Mouse (Mus musculus): Measurements from ENCODE around the gene Map1lc3b.

Map1lc3b gene

DNA sequence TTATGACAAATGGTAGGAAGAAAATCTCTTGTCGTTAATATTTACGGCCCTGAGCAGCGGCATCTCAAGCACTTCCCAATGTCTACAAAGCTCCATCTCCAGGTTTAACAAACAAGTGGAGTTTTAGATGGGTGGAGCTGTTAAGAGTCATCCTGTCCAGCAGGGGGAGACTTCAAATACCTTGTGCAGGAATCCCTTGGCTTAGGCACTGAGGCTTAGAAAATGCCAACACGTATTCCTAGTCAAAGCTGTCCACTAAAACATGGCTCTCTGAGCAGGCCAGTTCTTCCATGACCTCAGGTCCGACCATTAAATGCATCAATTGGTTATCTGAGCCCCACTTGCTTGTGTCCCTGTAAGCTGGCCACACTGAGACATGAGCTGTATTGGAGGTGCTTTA is 17.5 kb downstream of the Map1lc3b start:
- DNase-seq (ENCODE audit: low spot score in 2 of 2) = no peak

DNA sequence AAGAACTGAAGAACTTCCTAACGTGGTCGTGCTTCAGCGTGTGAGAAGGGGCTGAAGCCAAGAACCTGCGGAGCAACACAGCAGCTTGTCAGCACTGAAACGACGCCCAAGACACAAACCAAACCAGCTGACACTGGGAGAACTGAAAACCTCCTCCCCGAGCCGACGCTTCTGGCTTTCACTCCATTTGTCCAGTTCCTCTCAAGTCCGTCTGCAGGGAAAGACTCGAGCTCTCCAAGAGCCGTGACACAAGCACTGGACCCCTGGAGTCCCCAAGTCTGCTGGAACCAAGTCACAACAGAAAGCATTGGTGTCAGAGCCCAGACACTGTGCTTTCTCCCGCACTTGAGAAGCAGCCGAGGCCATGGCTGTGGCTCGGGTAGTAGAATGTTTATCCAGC is 19.1 kb downstream of the Map1lc3b start:
- no peak for DNase-seq (ENCODE audit: low spot score in 2 of 2)

DNA sequence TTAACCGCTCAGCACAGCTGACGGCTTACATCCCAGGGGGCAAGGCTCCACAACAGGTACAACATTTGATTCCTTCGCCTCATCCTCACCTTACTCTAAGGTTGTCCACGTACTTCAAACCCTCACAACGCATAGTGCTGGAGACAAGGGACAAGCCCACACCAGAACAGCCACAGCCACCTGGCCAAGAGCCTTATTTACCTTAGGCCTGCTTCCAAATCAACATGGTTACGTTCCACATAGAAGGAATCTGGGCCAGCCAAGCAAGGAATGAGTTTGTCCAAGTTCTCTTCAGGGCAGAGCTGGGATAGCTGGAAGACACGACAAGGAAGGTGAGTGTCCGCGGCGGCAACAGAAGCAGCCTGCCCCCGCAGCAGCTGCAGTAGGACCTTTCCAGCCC is 19.8 kb downstream of the Map1lc3b start:
- DNase-seq (ENCODE audit: low spot score in 2 of 2) = no peak

DNA sequence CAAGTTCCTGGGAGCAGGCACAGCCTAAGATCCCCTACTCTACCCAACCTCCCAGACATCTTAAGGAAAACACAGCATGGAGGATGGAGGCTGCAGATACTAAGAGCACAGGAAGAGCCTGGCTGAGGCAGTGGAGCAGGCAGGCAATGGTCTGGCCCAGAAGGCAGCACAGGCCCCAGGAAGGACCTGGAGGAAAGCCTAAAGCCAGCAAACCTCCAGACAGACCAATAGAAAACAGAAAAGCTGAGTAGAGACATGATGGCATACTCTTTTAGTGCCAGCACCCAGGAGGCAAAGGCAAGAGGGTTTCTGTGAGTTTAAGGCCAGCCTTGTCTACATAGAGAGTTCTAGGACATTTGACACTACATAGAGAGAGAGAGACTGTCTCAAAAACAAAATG is 23.3 kb downstream of the Map1lc3b start:
- no peak for DNase-seq (ENCODE audit: low spot score in 2 of 2)

DNA sequence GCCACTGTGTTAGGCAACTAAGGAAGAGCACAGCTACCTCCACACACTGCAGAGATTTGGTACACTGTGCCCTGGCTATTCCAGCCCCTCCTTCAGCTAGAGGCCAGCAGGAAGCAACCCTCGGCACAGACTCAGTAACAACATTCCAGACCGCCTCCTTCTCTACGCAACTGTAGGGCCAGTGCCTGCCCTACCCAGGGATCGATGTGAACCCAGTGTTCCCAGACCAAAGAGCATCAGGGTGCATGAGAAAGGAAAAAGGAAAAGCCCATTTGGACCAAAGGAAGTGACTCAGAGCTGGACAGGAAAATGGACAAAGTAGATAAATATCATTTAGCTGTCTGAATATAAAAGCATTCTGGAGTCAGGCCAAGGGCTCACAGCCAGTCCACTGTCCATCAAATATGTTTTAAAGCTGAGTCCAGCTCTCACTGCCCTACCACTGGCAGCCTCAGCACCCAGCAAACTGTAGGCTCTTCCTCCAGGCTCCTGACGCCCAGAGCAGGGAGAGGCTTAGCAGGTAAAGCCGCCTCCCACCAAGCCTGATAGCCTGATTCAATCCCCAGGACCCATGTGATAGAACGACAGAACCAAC is 29.3 kb downstream of the Map1lc3b start:
- DNase-seq (ENCODE audit: low spot score in 2 of 2) = no peak

DNA sequence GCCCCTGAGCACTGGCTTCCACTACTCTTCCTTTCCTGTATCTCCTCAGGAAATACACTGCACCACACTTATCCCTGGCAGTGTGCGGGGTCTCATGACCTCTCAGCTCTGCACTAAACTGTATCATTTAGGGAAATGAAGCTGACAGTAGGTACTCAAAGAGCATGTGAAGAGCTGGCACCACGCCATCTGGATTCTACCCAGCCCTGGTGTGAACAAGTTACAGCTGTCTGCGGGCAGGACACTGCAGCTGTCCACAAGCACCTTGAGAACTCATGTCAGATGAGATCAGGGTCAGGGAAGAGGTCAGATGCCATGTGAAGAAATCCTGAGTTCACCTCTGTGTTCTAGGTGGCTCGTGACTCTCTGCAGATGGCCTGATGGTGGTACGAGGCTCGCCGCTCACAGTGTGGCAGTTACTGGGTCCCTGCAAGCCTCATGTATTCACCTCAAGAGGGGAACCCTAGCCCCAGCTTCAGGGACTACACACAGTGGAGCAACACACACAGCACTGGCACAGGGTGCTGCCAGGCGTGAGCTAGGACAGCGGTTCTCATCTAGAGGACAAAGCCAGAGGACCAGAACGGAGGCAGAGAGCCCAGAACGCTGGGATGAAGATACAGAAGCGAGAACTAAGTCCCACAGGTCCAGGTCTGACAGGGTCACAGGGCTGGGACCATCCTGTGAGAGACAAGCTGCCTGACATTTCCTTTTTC is 30.8 kb downstream of the Map1lc3b start:
- DNase-seq (ENCODE audit: low spot score in 2 of 2) = no peak

DNA sequence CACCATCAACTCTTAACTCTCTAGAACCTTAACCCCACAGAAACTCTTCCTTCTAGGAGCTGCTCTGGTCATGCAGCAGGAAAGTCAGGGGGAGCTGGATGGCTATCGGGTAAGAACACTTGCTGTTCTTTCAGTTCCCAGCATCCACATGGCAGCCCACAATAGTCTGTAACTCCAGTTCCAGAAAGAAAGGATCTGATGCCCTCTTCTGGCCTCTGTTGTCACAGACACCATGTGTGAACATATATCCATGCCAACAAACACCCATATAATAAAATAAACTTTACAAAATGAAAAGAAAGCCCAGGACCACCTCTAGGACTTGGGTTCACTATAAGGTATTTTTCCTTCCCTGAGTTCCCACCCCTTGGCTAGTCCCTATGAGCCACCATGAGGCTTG is 31.7 kb downstream of the Map1lc3b start:
- DNase-seq (ENCODE audit: low spot score in 2 of 2) = no peak

DNA sequence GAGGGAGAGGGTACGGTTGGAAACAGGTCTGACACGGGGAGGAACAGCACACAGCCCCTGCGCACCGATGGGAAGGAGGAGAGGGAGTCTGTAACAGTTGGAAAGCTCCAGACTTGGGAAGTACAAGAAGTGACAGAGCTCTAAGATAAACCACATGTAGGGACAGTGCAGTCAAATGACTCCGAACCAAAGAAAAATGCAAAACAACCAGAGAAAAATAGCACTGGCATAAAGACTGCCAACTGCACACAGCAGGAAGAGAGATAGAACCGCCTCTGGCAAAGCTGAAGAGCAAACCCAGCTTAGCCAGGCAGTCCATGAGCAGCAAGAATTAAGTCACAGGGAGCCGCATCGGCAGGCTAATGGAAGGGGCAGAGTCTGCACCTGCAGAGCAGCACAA is 32.9 kb downstream of the Map1lc3b start:
- DNase-seq (ENCODE audit: low spot score in 2 of 2) = no peak

DNA sequence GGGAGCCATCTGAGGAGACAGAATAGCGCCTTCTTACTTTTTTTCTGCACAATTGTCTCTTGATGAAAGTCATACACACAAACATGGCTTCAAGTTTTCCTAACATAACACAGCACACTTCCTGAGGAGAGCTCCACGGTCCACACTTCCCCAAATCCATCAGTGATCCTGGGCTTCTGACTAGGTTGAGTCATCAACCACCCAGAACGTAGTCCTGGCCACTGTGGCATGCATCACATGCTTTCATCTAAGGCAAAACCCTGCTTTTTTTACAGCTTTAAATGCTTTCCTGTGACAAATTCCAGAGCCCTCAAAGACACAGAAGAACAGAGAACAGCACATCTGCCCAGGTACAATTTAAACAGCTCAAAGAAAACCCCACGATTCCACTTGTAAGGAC is 38.5 kb downstream of the Map1lc3b start:
- DNase-seq (ENCODE audit: low spot score in 2 of 2) = no peak

DNA sequence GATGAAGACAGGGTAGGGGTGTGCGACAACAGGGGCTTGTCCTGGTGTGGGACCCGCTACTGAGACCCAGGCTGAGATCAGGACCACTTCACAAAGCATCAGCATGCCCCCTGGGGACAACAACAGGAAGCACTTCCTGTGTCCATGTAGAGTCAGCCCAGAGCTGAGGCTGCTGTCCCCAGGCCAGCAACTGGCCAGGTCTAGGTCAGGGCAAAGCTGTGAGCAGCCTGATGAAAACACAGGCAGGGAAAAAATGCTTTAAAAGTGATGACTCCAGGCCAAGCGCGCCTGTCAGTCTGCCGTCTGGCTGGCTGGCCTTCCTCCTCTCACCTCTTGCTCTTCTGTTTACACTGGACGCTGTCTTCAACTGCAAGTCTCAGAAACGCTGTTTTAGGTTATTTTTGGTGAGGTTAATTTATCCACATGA is 41.5 kb downstream of the Map1lc3b start:
- DNase-seq (ENCODE audit: low spot score in 2 of 2) = no peak

DNA sequence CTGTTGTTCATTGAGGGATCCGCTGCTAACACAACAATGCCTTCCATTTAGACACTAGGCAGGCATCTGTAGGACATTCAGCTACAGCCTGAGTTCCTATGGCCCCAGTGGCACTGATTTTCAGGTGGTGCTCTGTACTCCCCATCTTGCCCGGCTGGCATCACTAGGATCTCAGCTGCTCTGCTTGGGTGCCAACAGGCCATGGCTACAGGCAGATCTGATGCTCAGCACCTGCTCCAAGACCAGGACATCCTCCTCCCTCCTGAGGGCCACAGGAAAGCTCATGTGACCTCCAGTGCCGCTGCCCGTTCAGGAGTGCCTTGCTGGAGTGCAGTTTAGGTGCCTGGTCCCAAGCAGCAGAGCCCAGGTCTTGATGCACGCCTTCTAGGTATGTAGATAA is 42.2 kb downstream of the Map1lc3b start:
- no peak for DNase-seq (ENCODE audit: low spot score in 2 of 2)

DNA sequence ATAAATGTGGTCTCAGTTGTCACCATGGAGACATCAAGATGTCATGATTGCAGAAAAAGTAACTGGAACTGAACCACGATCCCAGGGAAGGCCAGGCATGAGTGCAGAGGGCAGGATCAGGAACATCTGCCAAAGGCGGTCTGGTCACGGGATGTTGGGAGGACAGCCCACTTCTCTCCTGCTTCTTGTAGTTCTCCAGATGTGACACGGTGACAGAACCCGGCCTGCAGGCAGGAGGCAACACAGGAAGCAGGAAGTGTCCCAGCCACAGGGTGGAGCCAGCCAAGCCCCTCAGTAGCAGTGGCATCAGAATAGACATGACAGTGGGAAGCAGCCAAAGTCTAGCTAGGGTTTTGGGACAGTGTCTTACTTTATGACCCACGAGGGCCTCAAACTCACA is 45.4 kb downstream of the Map1lc3b start:
- DNase-seq (ENCODE audit: low spot score in 2 of 2) = no peak

DNA sequence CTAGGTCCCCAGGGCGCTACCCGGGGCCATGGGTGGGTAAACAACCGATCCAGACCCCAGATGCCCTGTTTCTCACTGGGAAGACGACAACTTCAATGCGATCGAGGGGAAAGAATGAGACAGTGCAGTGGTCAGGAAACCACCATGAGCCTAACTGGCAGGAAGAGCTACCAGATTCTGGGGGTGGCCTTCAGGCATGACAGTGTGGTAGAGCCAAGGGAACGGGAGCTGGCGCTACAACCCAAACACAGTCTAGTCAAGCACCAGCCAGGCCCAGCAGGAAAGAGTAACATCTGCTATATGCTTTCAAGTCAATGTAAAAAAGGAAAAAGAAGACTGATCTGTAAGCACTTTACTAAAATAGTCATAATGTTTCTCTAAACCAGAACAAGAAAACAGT is 46.0 kb downstream of the Map1lc3b start:
- no peak for DNase-seq (ENCODE audit: low spot score in 2 of 2)

DNA sequence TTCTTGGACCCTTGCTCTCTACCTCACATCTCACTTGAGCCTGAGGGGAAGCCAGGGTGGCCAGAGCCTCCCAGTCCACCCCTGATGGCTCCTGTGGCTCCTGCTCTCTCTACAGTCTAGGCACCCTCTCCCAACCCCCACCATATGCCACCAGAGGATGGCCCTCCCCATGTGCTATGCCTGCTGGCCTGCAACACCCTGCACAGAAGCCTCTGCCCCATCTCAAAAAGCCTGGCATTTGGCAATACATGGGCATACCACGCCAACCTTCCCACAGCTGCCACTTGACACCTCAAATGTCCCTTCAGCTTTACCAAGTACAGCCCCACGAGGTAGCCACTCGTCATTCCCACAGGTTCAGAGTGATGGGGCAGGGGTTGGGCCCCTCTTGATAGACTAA is 52.6 kb downstream of the Map1lc3b start:
- no peak for DNase-seq (ENCODE audit: low spot score in 2 of 2)

DNA sequence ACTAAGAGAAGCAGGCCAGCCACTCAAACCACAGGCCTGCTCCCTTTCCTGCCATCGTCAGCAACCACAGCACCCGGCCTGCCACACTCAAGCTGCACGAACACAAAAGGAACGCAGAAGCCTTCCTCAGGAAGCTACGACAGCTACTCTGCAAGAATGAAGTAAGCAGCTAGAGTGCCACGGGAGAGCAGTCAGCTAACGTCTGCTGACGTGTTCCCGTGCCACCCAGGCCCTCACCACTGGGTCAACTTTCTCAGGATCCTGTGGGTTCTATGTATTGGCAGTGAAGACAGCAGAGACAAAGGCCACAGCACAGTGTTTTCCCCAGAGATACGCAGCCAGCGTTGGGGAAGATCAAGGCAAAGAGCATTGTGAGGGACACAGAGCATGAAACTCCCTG is 53.2 kb downstream of the Map1lc3b start:
- no peak for DNase-seq (ENCODE audit: low spot score in 2 of 2)

DNA sequence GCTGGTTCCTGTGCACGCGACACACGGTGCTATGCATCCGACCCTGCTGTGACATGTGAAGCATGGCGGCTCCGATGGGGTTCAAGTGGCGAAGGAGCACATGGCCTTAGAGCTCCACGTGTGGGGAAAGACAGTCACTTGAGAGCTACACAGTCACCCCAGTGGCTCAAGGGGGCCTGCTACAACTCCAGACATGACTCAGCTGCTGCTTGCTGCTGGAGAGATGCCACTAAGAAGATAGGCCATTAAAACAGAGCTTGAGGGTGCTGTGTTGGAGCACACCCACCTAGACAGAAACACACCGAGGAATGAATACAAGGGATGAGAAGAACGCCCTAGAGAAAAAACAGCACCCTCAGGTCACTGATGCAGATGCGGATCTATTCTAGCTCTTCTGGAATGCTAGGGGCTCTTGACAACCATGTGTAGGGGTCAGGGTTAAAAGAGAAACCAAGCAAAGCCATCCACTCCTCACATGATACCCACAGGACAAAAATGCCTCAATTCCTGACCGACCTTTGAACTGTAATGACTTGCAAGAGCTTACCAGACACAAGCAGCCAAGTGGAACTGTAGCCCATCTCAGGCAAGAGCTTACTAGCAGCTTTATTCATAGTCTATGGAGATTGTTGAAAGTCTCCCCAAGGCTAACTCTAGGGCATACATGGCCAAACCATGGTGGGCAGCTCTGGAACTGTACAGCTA is 57.5 kb downstream of the Map1lc3b start:
- DNase-seq (ENCODE audit: low spot score in 2 of 2) = no peak

Data from urinary bladder, postnatal 4 days (tissue).